Mouse (Mus musculus) limb, embryonic 14.5 days (tissue): ENCODE results near the gene Mrps6. TPM values are rescaled to one million over a fixed set of nuclear protein-coding genes. Genes with fewer than 3 reads are reported as not detected.

Source experiments
- ATAC-seq: fragments of 200-750 bp; cut with Nextera tagmentation; 2 replicates; pipeline ENCODE4 v1.8.0; 2017; ENCODE audit warnings: low read depth, moderate number of reproducible peaks, moderate TSS enrichment; ENCODE audit not compliant: low FRiP score
- DNase-seq: peaks from one replicate; pipeline ENCODE4 v3.0.0-alpha.2; 2015; ENCODE audit warnings: low spot score
- H3K27ac ChIP-seq: fragments of 300-500 bp; sonication (generic); replicated peaks from 2 replicates; pipeline ENCODE4 v1.5.1; 2014; ENCODE audit warnings: low read depth, mild to moderate bottlenecking, low read length, moderate library complexity, mixed read lengths
- H3K27me3 ChIP-seq: fragments of 300-500 bp; sonication (generic); 2 replicates; pipeline ENCODE4 v1.6.1; 2014; ENCODE audit warnings: low read length, mixed read lengths; ENCODE audit not compliant: control insufficient read depth, insufficient read depth
- H3K36me3 ChIP-seq: fragments of 300-500 bp; sonication (generic); 2 replicates; pipeline ENCODE4 v1.6.1; 2014; ENCODE audit warnings: mild to moderate bottlenecking, low read length, moderate library complexity, mixed read lengths; ENCODE audit not compliant: control insufficient read depth, insufficient read depth
- H3K4me1 ChIP-seq: fragments of 300-500 bp; sonication (generic); 2 replicates; pipeline ENCODE4 v1.6.1; 2014; ENCODE audit warnings: antibody characterized with exemption, low read length, mixed read lengths; ENCODE audit not compliant: control insufficient read depth, insufficient read depth
- H3K4me2 ChIP-seq: fragments of 300-500 bp; sonication (generic); replicated peaks from 2 replicates; pipeline ENCODE4 v1.6.1; 2014; ENCODE audit warnings: low read depth, mild to moderate bottlenecking, low read length, moderate library complexity; ENCODE audit not compliant: severe bottlenecking
- H3K4me3 ChIP-seq: fragments of 300-500 bp; sonication (generic); replicated peaks from 2 replicates; pipeline ENCODE4 v1.5.1; 2014; ENCODE audit warnings: low read length
- H3K9ac ChIP-seq: fragments of 300-500 bp; sonication (generic); 2 replicates; pipeline ENCODE4 v1.6.1; 2014; ENCODE audit warnings: mild to moderate bottlenecking, low read depth, low read length, moderate library complexity; ENCODE audit not compliant: severe bottlenecking
- H3K9me3 ChIP-seq: fragments of 300-500 bp; sonication (generic); 2 replicates; pipeline ENCODE4 v1.6.1; 2016; ENCODE audit warnings: low read length; ENCODE audit not compliant: control insufficient read depth
- POLR2A ChIP-seq: fragments of 200-500 bp; IDR thresholded peaks from 2 replicates; pipeline ENCODE4 v1.8.0; 2012; ENCODE audit warnings: inconsistent platforms, mild to moderate bottlenecking, moderate library complexity, borderline replicate concordance; ENCODE audit not compliant: insufficient read depth, insufficient read length; ENCODE audit errors: extremely low read depth
- WGBS: fragments of 180-500 bp; shearing (Covaris S2); extraction: QIAGEN DNeasy Blood & Tissue Kit; methylation state at CpG from one replicate; pipeline ENCODE4 v1.1.7; 2014; 5-methylcytosine and 5-hydroxymethylcytosine counted together
- polyA plus RNA-seq, 2 experiments: library from polyadenylated mRNA; depleted of rRNA in 1 of 2; stranded (reverse) in 1 of 2; unstranded in 1 of 2; fragments of >200 nt; fragmentation: Nextera tagmentation in 1 of 2; extraction: Ambion mirVana in 1 of 2; gene quantifications; 2 replicates each; pipeline versions ENCODE4 v1.2.1 to v1.2.3; 2012 to 2014

Mrps6 gene
- polyA plus RNA-seq, 2 experiments = 49.5 to 101 TPM

- Histone ChIP-seq H3K4me1 (peaks cover 12% of the 10 kb centered on the region; the same call in 1 of the 2 replicates), H3K27me3 (no peaks in the 10 kb centered on the region), H3K27ac (no peak overlapping the region), H3K9ac (no peak overlapping the region), H3K9me3 (no peaks in the 10 kb centered on the region), H3K4me3 (no peak overlapping the region), H3K36me3 (peaks cover 36% of the 10 kb centered on the region), H3K4me2 (no peak overlapping the region)
- WGBS = 94% methylated on average over 1 of the region's 1 CpGs
- DNase-seq (no peak), ATAC-seq (no peak)
- TF ChIP-seq POLR2A = no peak
Measured at GRCm38 (mm10) chr16:92062832-92063231, 4.8 kb downstream of the Mrps6 start.

GRCm38 (mm10) chr16:92064801-92065200 lies 6.7 kb downstream of the Mrps6 start:
- Histone ChIP-seq H3K9ac (no peak overlapping the region), H3K27ac (no peak overlapping the region), H3K9me3 (no peaks in the 10 kb centered on the region), H3K4me3 (no peak overlapping the region), H3K27me3 (no peaks in the 10 kb centered on the region), H3K4me1 (peaks cover 9% of the 10 kb centered on the region; the same call in 1 of the 2 replicates), H3K4me2 (no peak overlapping the region), H3K36me3 (peaks cover 45% of the 10 kb centered on the region)
- TF ChIP-seq POLR2A = no peak
- 96% methylated on average over 2 of the region's 2 CpGs for WGBS
- DNase-seq = no peak
- ATAC-seq = no peak

GRCm38 (mm10) chr16:92070338-92070737 lies 12.3 kb downstream of the Mrps6 start:
- Histone ChIP-seq H3K9ac (no peak overlapping the region), H3K4me2 (no peak overlapping the region), H3K36me3 (peaks cover 39% of the 10 kb centered on the region), H3K27ac (no peak overlapping the region), H3K4me3 (no peak overlapping the region), H3K4me1 (no peaks in the 10 kb centered on the region), H3K9me3 (no peaks in the 10 kb centered on the region), H3K27me3 (no peaks in the 10 kb centered on the region)
- 94% methylated on average over 8 of the region's 8 CpGs for WGBS
- no peak for ATAC-seq
- TF ChIP-seq POLR2A = no peak
- DNase-seq = no peak

- ATAC-seq (no peak), DNase-seq (no peak)
- TF ChIP-seq POLR2A = no peak
- no peaks in the 10 kb centered on the region for H3K9me3 ChIP-seq
- 96% methylated on average over 8 of the region's 8 CpGs for WGBS
- H3K27ac ChIP-seq = no peak overlapping the region
- H3K4me2 ChIP-seq = no peak overlapping the region
- no peaks in the 10 kb centered on the region for H3K27me3 ChIP-seq
- H3K4me1 ChIP-seq = no peaks in the 10 kb centered on the region
- peaks cover 34% of the 10 kb centered on the region for H3K36me3 ChIP-seq
- no peak overlapping the region for H3K4me3 ChIP-seq
- no peak overlapping the region for H3K9ac ChIP-seq
Measured at GRCm38 (mm10) chr16:92076797-92077196, 18.7 kb downstream of the Mrps6 start.

- ATAC-seq = no peak
- Histone ChIP-seq H3K27ac (no peak overlapping the region), H3K4me2 (no peak overlapping the region), H3K27me3 (no peaks in the 10 kb centered on the region), H3K36me3 (peaks cover 10% of the 10 kb centered on the region), H3K9ac (no peak overlapping the region), H3K4me1 (peaks cover 7% of the 10 kb centered on the region), H3K4me3 (no peak overlapping the region), H3K9me3 (no peaks in the 10 kb centered on the region)
- no peak for DNase-seq
- WGBS = 72% methylated on average over 10 of the region's 10 CpGs
- TF ChIP-seq POLR2A = no peak
Measured at GRCm38 (mm10) chr16:92083771-92084453, 25.8 kb downstream of the Mrps6 start.

- Histone ChIP-seq H3K36me3 (0 out of 2 replicates have a peak, but pooled peaks cover 3% of the 10 kb centered on the region), H3K9me3 (no peaks in the 10 kb centered on the region), H3K9ac (no peak overlapping the region), H3K4me1 (peaks cover 13% of the 10 kb centered on the region), H3K27me3 (no peaks in the 10 kb centered on the region), H3K4me3 (no peak overlapping the region), H3K27ac (no peak overlapping the region), H3K4me2 (no peak overlapping the region)
- DNase-seq (no peak), ATAC-seq (no peak)
- no peak for TF ChIP-seq POLR2A
- WGBS = 50% methylated on average over 3 of the region's 3 CpGs
Measured at GRCm38 (mm10) chr16:92089225-92089624, 31.2 kb downstream of the Mrps6 start.
